ENCODE assay signal across 8 mouse cellular contexts in the genomic region with DNA sequence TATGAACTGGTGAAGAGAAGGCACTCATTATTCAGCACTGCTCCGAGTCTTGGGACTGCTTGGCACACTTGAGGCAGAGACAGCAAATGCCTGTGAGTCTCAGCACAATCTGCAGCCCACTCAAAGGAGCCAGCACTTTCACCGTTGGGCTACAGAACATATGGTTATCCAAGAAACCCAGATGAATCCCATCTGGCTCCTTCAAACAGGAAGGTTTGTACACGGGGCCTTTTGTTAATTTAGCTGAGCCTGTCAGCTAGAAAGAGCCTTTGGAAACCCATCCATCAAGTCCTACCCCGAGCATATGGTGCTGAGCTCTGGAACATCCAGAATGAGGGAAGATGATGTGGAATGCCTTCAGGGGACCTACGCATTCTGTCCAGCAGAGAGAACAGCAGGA. TPM values are rescaled to one million over a fixed set of nuclear protein-coding genes. Genes with fewer than 3 reads are reported as not detected.
DNase-seq lines count a peak whose midpoint lies in the region; ATAC-seq lines count a peak whose summit lies in the region.
"Had no signal": no experiment of that assay in that cellular context is flagged by ENCODE, and none has a peak within 500 bp of the region (broad histone marks: within the 10 kb centered on the region; RNA-seq: fewer than 3 reads in every experiment).

No protein-coding gene starts in this region.

- intact Hi-C loops in left cerebral cortex, postnatal 4 days (cut with DNase I) = no loop called here

- DNase-seq in left cerebral cortex, adult 11 months (ENCODE audit: low spot score) = peak; percentile 72
- DNase-seq in left cerebral cortex, postnatal 4 days = no peak
- DNase-seq in layer of hippocampus, adult 9-11 months = peak; percentile 80
- DNase-seq in right cerebral cortex, postnatal 25 days = peak; percentile 58
- no peak for DNase-seq in Muller cell, postnatal 12 days (ENCODE audit: inconsistent ontology term)
- DNase-seq in spleen, adult 18-20 months = no peak
- DNase-seq: cerebellum, postnatal 14 days had no signal

- peak; percentile 82 for ATAC-seq in frontal cortex, adult (ENCODE audit: low TSS enrichment)

RNA-seq across cellular contexts. Expression of a gene that starts 13.5 kb away (rescaled TPM):
- total RNA-seq in left cerebral cortex, postnatal 4 days (2021) = 10 to 100 TPM; 87.1 to 93.0 TPM

RNA-seq across cellular contexts. Expression of a gene that starts 13.6 kb away (rescaled TPM):
- total RNA-seq in left cerebral cortex, postnatal 4 days (2021) = 10 to 100 TPM; 24.3 to 27.5 TPM

Comparison
In these comparisons a context has a peak if more than half of its experiments do, and no peak if none do; other contexts are left out.
1. DNase-seq: peak in left cerebral cortex, adult 11 months (single experiment), layer of hippocampus, adult 9-11 months (single experiment) and right cerebral cortex, postnatal 25 days (single experiment); none in left cerebral cortex, postnatal 4 days (single experiment), Muller cell, postnatal 12 days (single experiment) and spleen, adult 18-20 months (0 of 2).